Mouse (Mus musculus) limb, embryonic 14.5 days (tissue): ENCODE results near the gene Afg1l. TPM values are rescaled to one million over a fixed set of nuclear protein-coding genes. Genes with fewer than 3 reads are reported as not detected.

ENCODE experiments used
- ATAC-seq: fragments of 200-750 bp; cut with Nextera tagmentation; 2 replicates; pipeline ENCODE4 v1.8.0; 2017; ENCODE audit warnings: low read depth, moderate number of reproducible peaks, moderate TSS enrichment; ENCODE audit not compliant: low FRiP score
- DNase-seq: peaks from one replicate; pipeline ENCODE4 v3.0.0-alpha.2; 2015; ENCODE audit warnings: low spot score
- H3K27ac ChIP-seq: fragments of 300-500 bp; sonication (generic); replicated peaks from 2 replicates; pipeline ENCODE4 v1.5.1; 2014; ENCODE audit warnings: low read depth, mild to moderate bottlenecking, low read length, moderate library complexity, mixed read lengths
- H3K27me3 ChIP-seq: fragments of 300-500 bp; sonication (generic); 2 replicates; pipeline ENCODE4 v1.6.1; 2014; ENCODE audit warnings: low read length, mixed read lengths; ENCODE audit not compliant: control insufficient read depth, insufficient read depth
- H3K36me3 ChIP-seq: fragments of 300-500 bp; sonication (generic); 2 replicates; pipeline ENCODE4 v1.6.1; 2014; ENCODE audit warnings: mild to moderate bottlenecking, low read length, moderate library complexity, mixed read lengths; ENCODE audit not compliant: control insufficient read depth, insufficient read depth
- H3K4me1 ChIP-seq: fragments of 300-500 bp; sonication (generic); 2 replicates; pipeline ENCODE4 v1.6.1; 2014; ENCODE audit warnings: antibody characterized with exemption, low read length, mixed read lengths; ENCODE audit not compliant: control insufficient read depth, insufficient read depth
- H3K4me2 ChIP-seq: fragments of 300-500 bp; sonication (generic); replicated peaks from 2 replicates; pipeline ENCODE4 v1.6.1; 2014; ENCODE audit warnings: low read depth, mild to moderate bottlenecking, low read length, moderate library complexity; ENCODE audit not compliant: severe bottlenecking
- H3K4me3 ChIP-seq: fragments of 300-500 bp; sonication (generic); replicated peaks from 2 replicates; pipeline ENCODE4 v1.5.1; 2014; ENCODE audit warnings: low read length
- H3K9ac ChIP-seq: fragments of 300-500 bp; sonication (generic); 2 replicates; pipeline ENCODE4 v1.6.1; 2014; ENCODE audit warnings: mild to moderate bottlenecking, low read depth, low read length, moderate library complexity; ENCODE audit not compliant: severe bottlenecking
- H3K9me3 ChIP-seq: fragments of 300-500 bp; sonication (generic); 2 replicates; pipeline ENCODE4 v1.6.1; 2016; ENCODE audit warnings: low read length; ENCODE audit not compliant: control insufficient read depth
- POLR2A ChIP-seq: fragments of 200-500 bp; IDR thresholded peaks from 2 replicates; pipeline ENCODE4 v1.8.0; 2012; ENCODE audit warnings: inconsistent platforms, mild to moderate bottlenecking, moderate library complexity, borderline replicate concordance; ENCODE audit not compliant: insufficient read depth, insufficient read length; ENCODE audit errors: extremely low read depth
- WGBS: fragments of 180-500 bp; shearing (Covaris S2); extraction: QIAGEN DNeasy Blood & Tissue Kit; methylation state at CpG from one replicate; pipeline ENCODE4 v1.1.7; 2014; 5-methylcytosine and 5-hydroxymethylcytosine counted together
- polyA plus RNA-seq, 2 experiments: library from polyadenylated mRNA; depleted of rRNA in 1 of 2; stranded (reverse) in 1 of 2; unstranded in 1 of 2; fragments of >200 nt; fragmentation: Nextera tagmentation in 1 of 2; extraction: Ambion mirVana in 1 of 2; gene quantifications; 2 replicates each; pipeline versions ENCODE4 v1.2.1 to v1.2.3; 2012 to 2014

The Afg1l gene
- polyA plus RNA-seq, 2 experiments, result 5.3 to 5.7 TPM

DNA sequence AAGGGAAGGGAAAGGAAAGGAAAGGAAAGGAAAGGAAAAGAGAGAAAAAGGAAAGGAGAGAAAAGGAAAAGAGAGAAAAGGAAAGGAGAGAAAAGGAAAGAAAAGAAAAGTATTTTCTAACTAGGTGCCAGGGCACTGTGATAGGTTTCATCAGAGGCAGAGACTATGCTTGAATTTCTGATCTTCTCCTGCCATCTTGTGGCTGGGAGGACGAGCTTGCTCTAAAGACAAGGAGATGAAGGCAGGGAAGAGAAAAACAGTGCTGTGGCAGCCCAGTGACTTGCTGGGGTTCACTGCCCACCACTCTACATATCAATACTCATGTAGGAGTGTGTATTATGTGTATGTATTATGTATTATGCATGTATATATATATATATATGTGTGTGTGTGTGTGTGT lies 183.3 kb downstream of the Afg1l start:
- no peak overlapping the region for H3K4me2 ChIP-seq
- ATAC-seq (no peak), DNase-seq (peak; percentile 73)
- no peak for TF ChIP-seq POLR2A
- no peaks in the 10 kb centered on the region for H3K4me1 ChIP-seq
- H3K27ac ChIP-seq, result no peak overlapping the region
- whole genome bisulfite sequencing, result 0% methylated on average over 1 of the region's 1 CpGs
- no peaks in the 10 kb centered on the region for H3K9me3 ChIP-seq
- no peaks in the 10 kb centered on the region for H3K36me3 ChIP-seq
- no peaks in the 10 kb centered on the region for H3K27me3 ChIP-seq
- no peak overlapping the region for H3K4me3 ChIP-seq
- no peak overlapping the region for H3K9ac ChIP-seq

DNA sequence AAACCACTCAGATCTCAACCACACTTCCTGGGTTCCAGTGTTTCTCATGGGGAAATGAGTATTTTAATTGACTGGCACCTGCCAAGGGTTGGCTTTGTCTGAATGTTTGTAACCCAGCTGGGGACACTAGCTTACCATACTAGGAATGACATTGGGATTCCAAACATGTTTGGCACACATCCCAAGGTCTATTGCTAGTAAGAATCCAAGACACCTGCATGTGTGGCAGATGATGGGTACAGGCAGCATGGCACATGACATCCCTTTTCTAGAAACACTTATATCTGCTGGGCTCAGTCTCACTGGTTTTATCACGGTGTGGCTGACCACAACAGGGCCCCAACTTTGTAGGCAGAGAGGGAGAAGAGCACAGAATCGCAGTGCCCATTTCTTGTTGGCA lies 184.0 kb downstream of the Afg1l start:
- no peak for TF ChIP-seq POLR2A
- ATAC-seq (no peak), DNase-seq (no peak)
- H3K4me1 ChIP-seq, result no peaks in the 10 kb centered on the region
- no peak overlapping the region for H3K4me2 ChIP-seq
- no peaks in the 10 kb centered on the region for H3K27me3 ChIP-seq
- H3K4me3 ChIP-seq, result no peak overlapping the region
- no peaks in the 10 kb centered on the region for H3K36me3 ChIP-seq
- no peaks in the 10 kb centered on the region for H3K9me3 ChIP-seq
- 63% methylated on average over 2 of the region's 2 CpGs for WGBS
- H3K27ac ChIP-seq, result no peak overlapping the region
- no peak overlapping the region for H3K9ac ChIP-seq

DNA sequence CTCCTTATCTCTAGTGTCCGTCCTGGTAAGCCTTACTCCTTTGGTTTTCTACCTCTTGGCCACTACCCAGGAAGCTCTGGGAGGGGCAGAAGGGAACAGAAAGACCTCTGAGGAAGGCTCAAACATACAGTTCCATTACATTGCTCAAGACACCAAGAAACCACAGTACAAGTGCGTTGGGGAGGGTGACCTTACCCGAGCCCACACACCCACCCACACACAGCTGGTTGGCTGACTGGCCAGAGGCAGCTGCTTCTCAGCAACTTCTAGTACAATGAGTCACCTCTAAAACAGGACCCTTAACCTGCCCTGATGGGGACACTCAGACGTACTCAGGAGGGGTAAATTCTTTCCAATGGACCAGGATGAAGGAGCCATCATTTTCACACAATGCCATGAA lies 184.5 kb downstream of the Afg1l start:
- H3K27ac ChIP-seq, result no peak overlapping the region
- no peak overlapping the region for H3K4me2 ChIP-seq
- no peaks in the 10 kb centered on the region for H3K36me3 ChIP-seq
- H3K9me3 ChIP-seq, result no peaks in the 10 kb centered on the region
- no peaks in the 10 kb centered on the region for H3K27me3 ChIP-seq
- H3K9ac ChIP-seq, result no peak overlapping the region
- no peak for ATAC-seq
- no peak overlapping the region for H3K4me3 ChIP-seq
- DNase-seq, result no peak
- no peak for TF ChIP-seq POLR2A
- WGBS, result 63% methylated on average over 4 of the region's 4 CpGs
- no peaks in the 10 kb centered on the region for H3K4me1 ChIP-seq

DNA sequence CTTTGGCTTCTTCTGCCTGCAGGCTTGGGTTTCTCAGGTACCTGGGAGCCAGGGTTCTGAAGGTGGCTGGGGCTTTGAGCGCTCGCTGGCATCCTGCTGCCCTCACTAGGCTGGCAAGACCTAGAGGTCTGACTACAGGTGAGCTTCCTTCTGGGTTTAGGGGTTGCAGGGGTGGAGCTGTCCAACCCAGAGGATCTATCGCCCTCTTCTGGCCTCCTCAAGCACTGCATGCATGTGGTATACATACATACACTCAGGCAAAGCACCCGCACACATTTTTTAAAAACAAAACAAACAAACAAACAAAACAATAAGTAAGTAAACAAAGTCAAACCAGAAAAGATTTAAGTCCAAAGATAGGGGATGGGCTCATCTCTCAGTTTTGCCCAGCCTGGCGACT lies 187.0 kb downstream of the Afg1l start:
- H3K9me3 ChIP-seq, result no peaks in the 10 kb centered on the region
- WGBS, result 62% methylated on average over 5 of the region's 5 CpGs
- H3K4me1 ChIP-seq, result no peaks in the 10 kb centered on the region
- no peak overlapping the region for H3K9ac ChIP-seq
- no peak overlapping the region for H3K4me2 ChIP-seq
- H3K36me3 ChIP-seq, result no peaks in the 10 kb centered on the region
- H3K4me3 ChIP-seq, result no peak overlapping the region
- DNase-seq (peak; percentile 34), ATAC-seq (no peak)
- H3K27ac ChIP-seq, result no peak overlapping the region
- no peak for TF ChIP-seq POLR2A
- H3K27me3 ChIP-seq, result no peaks in the 10 kb centered on the region

DNA sequence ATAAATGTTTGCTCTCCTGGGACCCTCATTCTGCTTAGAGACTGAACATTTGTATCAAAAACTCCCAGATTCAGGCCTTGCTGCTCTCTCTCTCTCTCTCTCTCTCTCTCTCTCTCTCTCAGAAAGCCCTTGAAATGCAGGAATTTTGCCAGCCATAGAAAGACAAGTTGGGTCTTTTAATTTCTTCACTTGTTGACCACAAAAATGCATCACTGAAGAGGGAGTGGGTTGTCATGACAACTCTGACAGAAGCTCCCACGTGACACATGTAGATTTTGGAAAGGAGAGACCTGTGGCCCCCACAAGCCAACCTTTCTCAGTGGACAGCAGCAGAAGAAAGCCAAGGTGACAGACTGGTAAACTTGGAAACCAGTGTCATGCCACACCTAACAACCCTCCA lies 190.7 kb downstream of the Afg1l start:
- Histone ChIP-seq H3K36me3 (no peaks in the 10 kb centered on the region), H3K27me3 (no peaks in the 10 kb centered on the region), H3K9ac (no peak overlapping the region), H3K4me2 (no peak overlapping the region), H3K4me3 (no peak overlapping the region), H3K4me1 (no peaks in the 10 kb centered on the region), H3K9me3 (no peaks in the 10 kb centered on the region), H3K27ac (no peak overlapping the region)
- no peak for TF ChIP-seq POLR2A
- DNase-seq (no peak), ATAC-seq (no peak)
- 70% methylated on average over 1 of the region's 1 CpGs for WGBS

DNA sequence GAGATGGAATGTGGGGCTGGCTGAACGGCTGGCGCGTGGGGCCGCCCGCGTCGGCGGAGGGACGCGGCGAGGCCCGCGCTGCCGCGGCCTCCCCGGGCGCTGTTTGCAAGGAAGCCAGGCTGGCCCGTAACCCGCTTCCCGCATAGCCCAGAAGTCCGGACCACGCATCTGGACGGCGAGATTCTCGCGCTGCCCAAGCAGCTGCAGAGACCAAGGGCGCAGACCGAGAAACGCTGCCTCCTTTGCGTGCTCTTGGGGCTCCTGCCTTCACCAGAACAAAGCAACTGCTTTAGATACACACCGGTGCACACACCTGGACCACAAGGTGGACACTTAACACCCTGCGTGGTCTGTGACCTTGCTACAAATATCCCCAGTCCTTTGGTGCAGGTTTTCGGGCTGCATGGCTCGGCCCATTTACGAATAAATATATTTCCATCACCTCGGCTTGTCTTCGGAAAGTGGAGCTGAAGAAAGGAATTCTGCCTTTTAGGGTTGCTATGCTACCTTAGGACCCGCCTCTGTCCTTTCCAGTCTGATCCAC lies 200.0 kb downstream of the Afg1l start:
- H3K36me3 ChIP-seq, result peaks cover 4% of the 10 kb centered on the region; the same call in 1 of the 2 replicates
- no peak for TF ChIP-seq POLR2A
- peak overlapping the region; percentile 97 for H3K27ac ChIP-seq
- peak overlapping the region; percentile 97 for H3K4me2 ChIP-seq
- H3K9ac ChIP-seq, result peak overlapping the region; percentile 77
- H3K27me3 ChIP-seq, result no peaks in the 10 kb centered on the region
- H3K9me3 ChIP-seq, result no peaks in the 10 kb centered on the region
- WGBS, result under 1% methylated on average over 38 of the region's 38 CpGs
- peak overlapping the region; percentile 85 for H3K4me3 ChIP-seq
- ATAC-seq (no peak; the same call in 1 of the 2 replicates), DNase-seq (peak; percentile 47)
- peaks cover 21% of the 10 kb centered on the region for H3K4me1 ChIP-seq
